Mouse (Mus musculus) bone marrow, adult 2 months (tissue): Measurements from ENCODE around the gene Mxi1. TPM values are rescaled to one million over a fixed set of nuclear protein-coding genes. Genes with fewer than 3 reads are reported as not detected.

Source experiments
- H3K27ac ChIP-seq: fragments of 200-500 bp; 2 replicates; pipeline ENCODE4 v1.5.1; 2012; ENCODE audit warnings: low read depth, mild to moderate bottlenecking, control low read depth, inconsistent platforms, low read length; ENCODE audit not compliant: control insufficient read depth, poor library complexity, insufficient read depth
- H3K4me1 ChIP-seq: fragments of 200-500 bp; 2 replicates; pipeline ENCODE4 v1.6.1; 2011; ENCODE audit warnings: low read length; ENCODE audit not compliant: control insufficient read depth, insufficient read depth
- H3K4me3 ChIP-seq: fragments of 200-500 bp; replicated peaks from 2 replicates; pipeline ENCODE3; 2011; ENCODE audit warnings: mild to moderate bottlenecking, low read depth, low read length, control low read depth; ENCODE audit not compliant: control insufficient read depth
- CTCF ChIP-seq: fragments of 200-500 bp; IDR thresholded peaks from 2 replicates; pipeline ENCODE4 v1.5.1; 2011; ENCODE audit warnings: low read length, control low read depth; ENCODE audit not compliant: control insufficient read depth, insufficient read depth
- POLR2A ChIP-seq: fragments of 200-500 bp; IDR thresholded peaks from 2 replicates; pipeline ENCODE4 v1.6.1; 2011; ENCODE audit warnings: low read depth, mild to moderate bottlenecking, control low read depth, low read length, borderline replicate concordance; ENCODE audit not compliant: control insufficient read depth
- WGBS: fragments of 180-500 bp; shearing (Covaris S2); methylation state at CpG from one replicate; pipeline ENCODE4 v1.1.7; 2018; 5-methylcytosine and 5-hydroxymethylcytosine counted together
- polyA plus RNA-seq: library from polyadenylated mRNA; stranded (reverse); fragments of >200 nt; gene quantifications from 2 replicates; pipeline ENCODE4 v1.2.4, GENCODE M21; 2011; ENCODE audit warnings: low replicate concordance; ENCODE audit not compliant: missing spikeins, insufficient read depth, insufficient read length

Gene Mxi1
- polyA plus RNA-seq, 1 experiment: 32.4 TPM

- Histone ChIP-seq H3K27ac (no peak overlapping the region), H3K4me3 (no peak overlapping the region), H3K4me1 (no peaks in the 10 kb centered on the region)
- TF ChIP-seq CTCF (no peak), POLR2A (no peak)
- 42% methylated on average over 6 of the region's 6 CpGs for WGBS
Observed at GRCm38 (mm10) chr19:53340423-53340822, 30.1 kb downstream of the Mxi1 start.

- H3K4me1 ChIP-seq: no peaks in the 10 kb centered on the region
- H3K27ac ChIP-seq: no peak overlapping the region
- 92% methylated on average over 13 of the region's 13 CpGs for WGBS
- no peak for TF ChIP-seq CTCF
- no peak for TF ChIP-seq POLR2A
- no peak overlapping the region for H3K4me3 ChIP-seq
Observed at GRCm38 (mm10) chr19:53343174-53343881, 33.0 kb downstream of the Mxi1 start.

GRCm38 (mm10) chr19:53344062-53344461, 33.7 kb downstream of the Mxi1 start:
- 95% methylated on average over 16 of the region's 16 CpGs for WGBS
- H3K4me1 ChIP-seq: no peaks in the 10 kb centered on the region
- no peak overlapping the region for H3K27ac ChIP-seq
- no peak overlapping the region for H3K4me3 ChIP-seq
- TF ChIP-seq POLR2A: no peak

GRCm38 (mm10) chr19:53345766-53346165, 35.4 kb downstream of the Mxi1 start:
- WGBS: 91% methylated on average over 14 of the region's 14 CpGs
- no peak overlapping the region for H3K27ac ChIP-seq
- no peak for TF ChIP-seq POLR2A
- no peak for TF ChIP-seq CTCF
- H3K4me3 ChIP-seq: no peak overlapping the region
- no peaks in the 10 kb centered on the region for H3K4me1 ChIP-seq

GRCm38 (mm10) chr19:53353864-53354263, 43.5 kb downstream of the Mxi1 start:
- WGBS: 91% methylated on average over 7 of the region's 7 CpGs
- Histone ChIP-seq H3K27ac (no peak overlapping the region), H3K4me1 (no peaks in the 10 kb centered on the region), H3K4me3 (no peak overlapping the region)
- TF ChIP-seq POLR2A (no peak), CTCF (no peak)

GRCm38 (mm10) chr19:53354271-53355000, 44.1 kb downstream of the Mxi1 start:
- WGBS: 88% methylated on average over 7 of the region's 7 CpGs
- no peak overlapping the region for H3K4me3 ChIP-seq
- H3K4me1 ChIP-seq: no peaks in the 10 kb centered on the region; the same call in 1 of the 2 replicates
- no peak for TF ChIP-seq POLR2A
- no peak for TF ChIP-seq CTCF
- H3K27ac ChIP-seq: no peak overlapping the region

- no peaks in the 10 kb centered on the region; the same call in 1 of the 2 replicates for H3K4me1 ChIP-seq
- 91% methylated on average over 16 of the region's 16 CpGs for WGBS
Observed at GRCm38 (mm10) chr19:53355065-53355464, 44.7 kb downstream of the Mxi1 start.

GRCm38 (mm10) chr19:53359160-53360033, 49.1 kb downstream of the Mxi1 start:
- Histone ChIP-seq H3K27ac (no peak overlapping the region), H3K4me3 (no peak overlapping the region), H3K4me1 (no peaks in the 10 kb centered on the region; the same call in 1 of the 2 replicates)
- no peak for TF ChIP-seq CTCF
- TF ChIP-seq POLR2A: no peak
- 78% methylated on average over 22 of the region's 22 CpGs for WGBS

More at GRCm38 (mm10) chr19:53355065-53355464, 44.7 kb downstream of the Mxi1 start:
- no peak overlapping the region for H3K27ac ChIP-seq
- H3K4me3 ChIP-seq: no peak overlapping the region
- TF ChIP-seq POLR2A (no peak), CTCF (no peak)
